Mouse (Mus musculus): ENCODE data around the gene Hist4h4. TPM values are rescaled to one million over a fixed set of nuclear protein-coding genes. Genes with fewer than 3 reads are reported as not detected.

The Hist4h4 gene
- total and polyA plus RNA-seq, 2 experiments from 2014 or later: 0.42 to 19.4 TPM

- 83% methylated on average over 7 of the region's 7 CpGs for WGBS
- H3K4me1 ChIP-seq (ENCODE audit: insufficient read depth): no peaks in the 10 kb centered on the region
- H3K27me3 ChIP-seq (ENCODE audit: insufficient read depth, low read length): no peaks in the 10 kb centered on the region
- no peak overlapping the region for H3K27ac ChIP-seq (ENCODE audit: low read depth, low read length)
- H3K4me3 ChIP-seq (ENCODE audit: low read depth, low read length): no peak overlapping the region
- no peak for TF ChIP-seq CTCF (IDR thresholded peaks at IDR 0.05; ENCODE audit: low read depth)
- no peak for ATAC-seq
- H3K36me3 ChIP-seq (ENCODE audit: insufficient read depth): no peaks in the 10 kb centered on the region
- H3K4me2 ChIP-seq (ENCODE audit: low read depth): no peak overlapping the region
- no peak overlapping the region for H3K9ac ChIP-seq
- no peak for DNase-seq
- H3K9me3 ChIP-seq (ENCODE audit: low read length): no peaks in the 10 kb centered on the region
Observed at GRCm38 (mm10) chr6:136769859-136770258, 34.4 kb downstream of the Hist4h4 start.

GRCm38 (mm10) chr6:136769143-136769542 is 35.1 kb downstream of the Hist4h4 start:
- no peak for ATAC-seq
- WGBS: 89% methylated on average over 8 of the region's 8 CpGs
- no peak for TF ChIP-seq CTCF (IDR thresholded peaks at IDR 0.05; ENCODE audit: low read depth)

GRCm38 (mm10) chr6:136763912-136764311 is 40.3 kb downstream of the Hist4h4 start:
- Histone ChIP-seq H3K9me3 (ENCODE audit: low read length) (no peaks in the 10 kb centered on the region), H3K27ac (ENCODE audit: low read depth, low read length) (no peak overlapping the region), H3K27me3 (ENCODE audit: insufficient read depth, low read length) (no peaks in the 10 kb centered on the region), H3K36me3 (ENCODE audit: insufficient read depth) (no peaks in the 10 kb centered on the region), H3K4me1 (ENCODE audit: insufficient read depth) (no peaks in the 10 kb centered on the region), H3K9ac (no peak overlapping the region), H3K4me3 (ENCODE audit: low read depth, low read length) (no peak overlapping the region), H3K4me2 (ENCODE audit: low read depth) (no peak overlapping the region)
- no peak for TF ChIP-seq CTCF (IDR thresholded peaks at IDR 0.05; ENCODE audit: low read depth)
- WGBS: 72% methylated on average over 1 of the region's 1 CpGs
- peak; percentile 75 for ATAC-seq
- peak; percentile 4 for DNase-seq

More at GRCm38 (mm10) chr6:136769143-136769542, 35.1 kb downstream of the Hist4h4 start:
- no peak overlapping the region for H3K9ac ChIP-seq
- H3K4me1 ChIP-seq (ENCODE audit: insufficient read depth): no peaks in the 10 kb centered on the region
- no peak overlapping the region for H3K4me2 ChIP-seq (ENCODE audit: low read depth)
- no peak overlapping the region for H3K4me3 ChIP-seq (ENCODE audit: low read depth, low read length)
- no peaks in the 10 kb centered on the region for H3K36me3 ChIP-seq (ENCODE audit: insufficient read depth)
- no peak for DNase-seq
- no peak overlapping the region for H3K27ac ChIP-seq (ENCODE audit: low read depth, low read length)
- no peaks in the 10 kb centered on the region for H3K27me3 ChIP-seq (ENCODE audit: insufficient read depth, low read length)
- H3K9me3 ChIP-seq (ENCODE audit: low read length): no peaks in the 10 kb centered on the region

Small RNAs within 50 kb of the gene (microRNA-seq; reads per million reads assigned to microRNA genes)
- 0 reads per million in 2 experiments for gene Gm44364

Other genes with a start within 250 kb of the Hist4h4 start
- 0.19 TPM in 1 of 2 replicates, not detected in the other for gene Plbd1, start 142.5 kb downstream of the Hist4h4 start, total RNA-seq (2014; rRNA removed)
- 0.26 and 0.40 TPM in 2 replicates for gene Plbd1, start 142.5 kb downstream of the Hist4h4 start, polyA plus RNA-seq (2015; fragmentation: Nextera tagmentation; extraction: Ambion mirVana)
- gene Gucy2c, start 22.6 kb downstream of the Hist4h4 start, total RNA-seq (2014; rRNA removed): 0.54 and 0.67 TPM in 2 replicates
- 0.14 and 0.42 TPM in 2 replicates for gene Gucy2c, start 22.6 kb downstream of the Hist4h4 start, polyA plus RNA-seq (2015; fragmentation: Nextera tagmentation; extraction: Ambion mirVana)
- gene H2afj, start 3.8 kb upstream of the Hist4h4 start, total RNA-seq (2014; rRNA removed): 31.7 and 47.5 TPM in 2 replicates
- gene H2afj, start 3.8 kb upstream of the Hist4h4 start, polyA plus RNA-seq (2015; fragmentation: Nextera tagmentation; extraction: Ambion mirVana): 119 and 159 TPM in 2 replicates
- gene BC049715, start 23.2 kb upstream of the Hist4h4 start, total RNA-seq (2014; rRNA removed): 0.92 and 1.9 TPM in 2 replicates
- gene BC049715, start 23.2 kb upstream of the Hist4h4 start, polyA plus RNA-seq (2015; fragmentation: Nextera tagmentation; extraction: Ambion mirVana): 1.1 and 2.1 TPM in 2 replicates
- gene Wbp11, start 23.8 kb upstream of the Hist4h4 start, total RNA-seq (2014; rRNA removed): 45.8 and 52.5 TPM in 2 replicates
- 67.1 and 87.4 TPM in 2 replicates for gene Wbp11, start 23.8 kb upstream of the Hist4h4 start, polyA plus RNA-seq (2015; fragmentation: Nextera tagmentation; extraction: Ambion mirVana)
- gene Smco3, start 31.0 kb upstream of the Hist4h4 start, total RNA-seq (2014; rRNA removed): 2.7 and 2.8 TPM in 2 replicates
- 1.5 TPM in 2 replicates for gene Smco3, start 31.0 kb upstream of the Hist4h4 start, polyA plus RNA-seq (2015; fragmentation: Nextera tagmentation; extraction: Ambion mirVana)
- not detected in 2 replicates for gene Art4, start 53.3 kb upstream of the Hist4h4 start, total RNA-seq (2014; rRNA removed)
- gene Art4, start 53.3 kb upstream of the Hist4h4 start, polyA plus RNA-seq (2015; fragmentation: Nextera tagmentation; extraction: Ambion mirVana): 0.13 and 0.23 TPM in 2 replicates
- gene Mgp, start 71.4 kb upstream of the Hist4h4 start, total RNA-seq (2014; rRNA removed): 31.2 and 32.7 TPM in 2 replicates
- gene Mgp, start 71.4 kb upstream of the Hist4h4 start, polyA plus RNA-seq (2015; fragmentation: Nextera tagmentation; extraction: Ambion mirVana): 39.9 and 57.8 TPM in 2 replicates
- gene Erp27, start 117.8 kb upstream of the Hist4h4 start, total RNA-seq (2014; rRNA removed): 0.19 and 0.77 TPM in 2 replicates
- gene Erp27, start 117.8 kb upstream of the Hist4h4 start, polyA plus RNA-seq (2015; fragmentation: Nextera tagmentation; extraction: Ambion mirVana): 0.79 and 0.92 TPM in 2 replicates
- gene Pde6h, start 119.4 kb upstream of the Hist4h4 start, total RNA-seq (2014; rRNA removed): 0.05 and 0.31 TPM in 2 replicates
- 0.34 TPM in 1 of 2 replicates, not detected in the other for gene Pde6h, start 119.4 kb upstream of the Hist4h4 start, polyA plus RNA-seq (2015; fragmentation: Nextera tagmentation; extraction: Ambion mirVana)
- 14.9 and 23.0 TPM in 2 replicates for gene Arhgdib, start 137.5 kb upstream of the Hist4h4 start, total RNA-seq (2014; rRNA removed)
- 29.3 and 37.5 TPM in 2 replicates for gene Arhgdib, start 137.5 kb upstream of the Hist4h4 start, polyA plus RNA-seq (2015; fragmentation: Nextera tagmentation; extraction: Ambion mirVana)

All from forebrain, postnatal 0 days (tissue).